Mouse (Mus musculus) CD8-positive naive resting alpha-beta T cell, adult 2 months (primary cell): ENCODE data around the gene Ddx24.
A peak's percentile ranks its signal among the peaks of the same experiment; 100 is the strongest.

ENCODE experiments used
- DNase-seq, 2 experiments: peaks; one replicate each; pipeline ENCODE4 v3.0.0; 2022; ENCODE audit warnings: low read depth in 2 of 2, low spot score in 2 of 2

Gene Ddx24

GRCm38 (mm10) chr12:103389982-103390381, 35.6 kb downstream of the Ddx24 start:
- DNase-seq: no peak

- DNase-seq: no peak
Observed at GRCm38 (mm10) chr12:103389348-103389727, 36.3 kb downstream of the Ddx24 start.

- peak; percentile 72 to 73 for DNase-seq
Observed at GRCm38 (mm10) chr12:103388505-103389347, 36.9 kb downstream of the Ddx24 start, which contains the start of gene Otub2. Gene Otub2 (plus strand): TSS chr12:103388682.

GRCm38 (mm10) chr12:103380226-103380625, 45.4 kb downstream of the Ddx24 start:
- DNase-seq: no peak

GRCm38 (mm10) chr12:103376774-103377173, 48.9 kb downstream of the Ddx24 start:
- no peak for DNase-seq

GRCm38 (mm10) chr12:103376124-103376523, 49.5 kb downstream of the Ddx24 start:
- no peak for DNase-seq

GRCm38 (mm10) chr12:103373530-103374236, 51.9 kb downstream of the Ddx24 start:
- no peak for DNase-seq

- peak; percentile 39 to 65 for DNase-seq
Observed at GRCm38 (mm10) chr12:103371711-103372110, 53.9 kb downstream of the Ddx24 start.

GRCm38 (mm10) chr12:103370861-103371260, 54.8 kb downstream of the Ddx24 start:
- DNase-seq: no peak

- DNase-seq: no peak
Observed at GRCm38 (mm10) chr12:103368777-103369176, 56.9 kb downstream of the Ddx24 start.

- no peak for DNase-seq
Observed at GRCm38 (mm10) chr12:103368326-103368669, 57.3 kb downstream of the Ddx24 start.

- peak; percentile 35 to 53 for DNase-seq
Observed at GRCm38 (mm10) chr12:103367620-103368325, 57.9 kb downstream of the Ddx24 start.

GRCm38 (mm10) chr12:103367171-103367570, 58.5 kb downstream of the Ddx24 start:
- DNase-seq: no peak

GRCm38 (mm10) chr12:103362336-103362735, 63.3 kb downstream of the Ddx24 start:
- no peak for DNase-seq

- no peak for DNase-seq
Observed at GRCm38 (mm10) chr12:103361539-103362307, 63.9 kb downstream of the Ddx24 start.

- DNase-seq: no peak
Observed at GRCm38 (mm10) chr12:103360812-103361211, 64.8 kb downstream of the Ddx24 start.

GRCm38 (mm10) chr12:103358951-103359801, 66.5 kb downstream of the Ddx24 start:
- DNase-seq: no peak

GRCm38 (mm10) chr12:103358216-103358615, 67.4 kb downstream of the Ddx24 start:
- no peak for DNase-seq
